Mouse (Mus musculus) megakaryocyte, embryonic 14.5 days (primary cell): ENCODE data around the gene Nxpe4.

ENCODE experiments used
- FLI1 ChIP-seq: IDR thresholded peaks from 2 replicates; pipeline ENCODE4 v1.6.1; 2012; ENCODE audit warnings: low read length, inconsistent platforms, mixed read lengths
- GATA1 ChIP-seq: IDR thresholded peaks from 3 replicates; pipeline ENCODE4 v1.6.1; 2012; ENCODE audit warnings: mixed read lengths, low read length, inconsistent platforms, borderline replicate concordance

DNA sequence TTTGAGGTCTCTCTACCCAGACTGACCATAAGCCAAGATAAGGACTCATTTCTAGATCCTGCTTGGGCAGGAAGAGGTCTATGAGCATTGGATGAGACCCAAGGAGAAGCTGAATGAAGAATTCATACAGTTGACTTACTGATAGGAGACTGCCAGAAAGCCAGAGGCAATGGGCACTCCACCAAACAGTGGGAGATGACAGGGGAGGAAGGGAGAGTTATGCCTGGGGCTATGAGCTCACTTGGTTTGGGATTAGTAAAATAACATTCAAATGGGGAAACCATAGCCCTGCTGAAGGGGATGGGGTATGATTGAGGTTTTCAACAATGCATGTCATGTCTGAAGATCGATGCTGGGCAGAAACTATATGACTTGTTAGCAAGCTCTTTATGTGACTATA lies 128.5 kb downstream of the Nxpe4 start:
- TF ChIP-seq GATA1 (no peak), FLI1 (no peak)
